Mouse (Mus musculus) hematopoietic multipotent progenitor cell, adult 10-12 weeks (in vitro differentiated cells): Measurements from ENCODE around the gene Kcne2. TPM values are rescaled to one million over a fixed set of nuclear protein-coding genes. Genes with fewer than 3 reads are reported as not detected.

Experiments
- polyA plus RNA-seq: library from polyadenylated mRNA; stranded (reverse); fragments of >175 nt; gene quantifications from 2 replicates; pipeline ENCODE4 v1.2.3, GENCODE M21; 2012; ENCODE audit warnings: low replicate concordance

Kcne2 gene
- polyA plus RNA-seq: not detected in 2 replicates

DNA sequence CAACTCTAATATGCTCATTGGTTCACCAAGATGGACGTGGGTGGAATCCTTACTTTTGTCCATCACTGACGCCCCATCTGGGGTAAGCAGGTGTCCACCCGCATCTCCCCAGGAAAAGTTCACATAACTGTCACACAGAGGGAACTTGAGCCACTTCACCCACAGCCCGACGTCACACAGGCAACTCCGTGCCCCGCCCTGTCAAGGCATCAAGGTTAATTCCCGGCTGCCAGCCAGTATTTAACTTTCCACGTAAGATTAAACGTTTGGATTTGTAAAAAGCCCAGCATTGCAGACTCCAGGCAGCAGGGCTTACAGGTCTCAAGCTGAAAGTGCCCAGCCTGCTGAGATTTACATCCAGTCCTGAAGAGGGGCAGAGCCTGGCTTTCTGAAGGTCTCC, at the start of gene Kcne2:
TSS of gene Kcne2 (plus strand) at position 289 of the 400 bp plus-strand sequence.

DNA sequence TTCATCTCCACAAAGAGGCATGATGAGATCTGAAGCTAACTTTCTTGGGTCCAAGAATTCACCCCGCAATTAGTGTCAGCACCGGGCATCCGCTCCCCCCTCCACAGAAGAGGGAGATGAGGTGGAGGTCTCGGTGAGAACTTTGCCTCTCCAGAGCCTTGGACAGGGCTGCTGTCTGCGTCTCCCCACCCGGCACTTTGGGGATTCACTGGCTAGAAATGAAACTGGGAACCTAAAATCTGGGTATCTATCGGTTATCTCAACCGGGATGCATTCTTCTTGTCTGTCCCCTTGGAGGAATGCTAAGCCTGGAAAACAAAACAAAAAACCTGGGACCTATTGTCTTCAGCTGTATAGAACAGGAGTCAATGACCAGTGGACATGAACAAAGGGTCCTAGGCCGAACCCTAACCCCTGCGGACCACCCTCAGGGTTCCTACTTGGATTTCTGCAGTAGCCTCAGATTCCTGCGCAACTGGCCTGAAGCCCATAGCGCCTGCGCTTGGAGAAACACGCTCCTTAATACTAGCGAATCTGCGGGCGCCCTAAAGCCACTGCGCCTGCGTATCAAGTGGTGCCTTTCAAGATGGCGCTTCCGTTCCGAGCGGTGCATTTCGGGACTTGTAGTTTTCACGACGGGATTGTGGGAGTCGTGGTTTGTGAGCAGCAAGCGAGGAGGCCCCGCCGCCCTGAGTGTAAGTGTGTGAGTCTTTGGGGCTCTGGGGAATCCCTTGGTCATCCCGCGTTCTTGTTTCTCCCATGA, 8.6 kb downstream of the Kcne2 start, which contains the start of gene Smim11:
TSS of gene Smim11 (plus strand) at position 638 of the 763 bp plus-strand sequence.

GRCm38 (mm10) chr16:92321341-92321740, 29.2 kb downstream of the Kcne2 start, which contains the start of gene Fam243:
Fam243 (minus strand) TSS chr16:92321441.

Other genes starting within 250 kb of the Kcne2 start
- gene Mrps6, start 234.1 kb upstream of the Kcne2 start, polyA plus RNA-seq: 9.2 and 9.8 TPM in 2 replicates
- 2.3 TPM in 1 of 2 replicates, not detected in the other for gene Gm49711, start 234.1 kb upstream of the Kcne2 start, polyA plus RNA-seq
- gene Slc5a3, start 234.1 kb upstream of the Kcne2 start, polyA plus RNA-seq: 0.09 and 0.19 TPM in 2 replicates
- gene Smim11, start 8.9 kb downstream of the Kcne2 start, polyA plus RNA-seq: 7.1 and 9.8 TPM in 2 replicates
- gene Fam243, start 29.1 kb downstream of the Kcne2 start, polyA plus RNA-seq: not detected in 2 replicates
- gene Kcne1, start 67.1 kb downstream of the Kcne2 start, polyA plus RNA-seq: not detected in 2 replicates
- 8.0 and 9.5 TPM in 2 replicates for gene Rcan1, start 178.5 kb downstream of the Kcne2 start, polyA plus RNA-seq
- not detected in 2 replicates for gene Clic6, start 193.3 kb downstream of the Kcne2 start, polyA plus RNA-seq